Mouse (Mus musculus): ENCODE measurements around the gene Slfn5.

- TF ChIP-seq POLR2A (IDR thresholded peaks at IDR 0.05; ENCODE audit: insufficient read depth, low read depth, low read length), result no peak
- TF ChIP-seq EP300 (IDR thresholded peaks at IDR 0.05; ENCODE audit: insufficient read depth, low read depth, low read length), result no peak
- no peak for TF ChIP-seq CTCF (IDR thresholded peaks at IDR 0.05)
These were observed 62.2 kb downstream of the Slfn5 start for GRCm38 (mm10) chr11:83013356-83013755.

Data from heart, adult 2 months (tissue).